Mouse (Mus musculus) intestine, postnatal 0 days (tissue): ENCODE results near the gene Tbxa2r. TPM values are rescaled to one million over a fixed set of nuclear protein-coding genes. Genes with fewer than 3 reads are reported as not detected.

Source experiments
- ATAC-seq: fragments of 200-750 bp; cut with Nextera tagmentation; 2 replicates; pipeline ENCODE4 v1.8.0; 2017; ENCODE audit warnings: mild to moderate bottlenecking, moderate TSS enrichment, moderate library complexity
- H3K27ac ChIP-seq: fragments of 300-500 bp; sonication (generic); 2 replicates; pipeline ENCODE4 v1.5.1; 2014; ENCODE audit warnings: mild to moderate bottlenecking, low read depth, low read length, moderate library complexity
- H3K27me3 ChIP-seq: fragments of 300-500 bp; sonication (generic); replicated peaks from 2 replicates; pipeline ENCODE4 v1.6.1; 2014; ENCODE audit warnings: low read length, mixed read lengths; ENCODE audit not compliant: control insufficient read depth, insufficient read depth
- H3K36me3 ChIP-seq: fragments of 300-500 bp; sonication (generic); 2 replicates; pipeline ENCODE4 v1.6.1; 2014; ENCODE audit warnings: mild to moderate bottlenecking, moderate library complexity; ENCODE audit not compliant: control insufficient read depth, insufficient read depth
- H3K4me1 ChIP-seq: fragments of 300-500 bp; sonication (generic); replicated peaks from 2 replicates; pipeline ENCODE4 v1.6.1; 2014; ENCODE audit warnings: antibody characterized with exemption, low read length, mixed read lengths; ENCODE audit not compliant: control insufficient read depth, insufficient read depth
- H3K4me2 ChIP-seq: fragments of 300-500 bp; sonication (generic); replicated peaks from 2 replicates; pipeline ENCODE4 v1.6.1; 2014; ENCODE audit warnings: low read depth, mild to moderate bottlenecking, moderate library complexity
- H3K4me3 ChIP-seq: fragments of 300-500 bp; sonication (generic); 2 replicates; pipeline ENCODE4 v1.5.1; 2014; ENCODE audit warnings: low read depth, low read length
- H3K9ac ChIP-seq: fragments of 300-500 bp; sonication (generic); 2 replicates; pipeline ENCODE4 v1.6.1; 2014; ENCODE audit warnings: mild to moderate bottlenecking, low read depth, low read length
- H3K9me3 ChIP-seq: fragments of 300-500 bp; sonication (generic); 2 replicates; pipeline ENCODE4 v1.6.1; 2016; ENCODE audit warnings: mixed run types; ENCODE audit not compliant: control insufficient read depth
- CTCF ChIP-seq: sonication (generic); IDR thresholded peaks from 2 replicates; pipeline ENCODE4 v1.5.1; 2016; ENCODE audit warnings: low read depth, mild to moderate bottlenecking, control low read depth, antibody characterized with exemption, moderate library complexity
- WGBS: fragments of 180-500 bp; shearing (Covaris S2); extraction: QIAGEN DNeasy Blood & Tissue Kit; methylation state at CpG from one replicate; pipeline ENCODE4 v1.1.7; 2014; 5-methylcytosine and 5-hydroxymethylcytosine counted together
- polyA plus RNA-seq: library from polyadenylated mRNA; unstranded; fragments of >200 nt; fragmentation: Nextera tagmentation; extraction: Ambion mirVana; gene quantifications from 2 replicates; pipeline ENCODE4 v1.2.1, GENCODE M21; 2015

Tbxa2r gene
- polyA plus RNA-seq, 1 experiment from 2014 or later: 9.8 TPM

GRCm38 (mm10) chr10:81309571-81309970 is 19.0 kb upstream of the Tbxa2r start:
- Histone ChIP-seq H3K27me3 (no peaks in the 10 kb centered on the region), H3K4me2 (no peak overlapping the region), H3K9me3 (no peaks in the 10 kb centered on the region), H3K4me3 (no peak overlapping the region), H3K36me3 (peaks cover 85% of the 10 kb centered on the region), H3K27ac (no peak overlapping the region), H3K4me1 (no peaks in the 10 kb centered on the region), H3K9ac (no peak overlapping the region)
- 87% methylated on average over 5 of the region's 5 CpGs for WGBS
- no peak for ATAC-seq
- TF ChIP-seq CTCF: no peak

- no peak overlapping the region for H3K27ac ChIP-seq
- H3K27me3 ChIP-seq: no peaks in the 10 kb centered on the region
- H3K4me2 ChIP-seq: no peak overlapping the region
- no peak for TF ChIP-seq CTCF
- no peaks in the 10 kb centered on the region for H3K9me3 ChIP-seq
- 93% methylated on average over 13 of the region's 13 CpGs for WGBS
- peaks cover 78% of the 10 kb centered on the region for H3K36me3 ChIP-seq
- H3K4me1 ChIP-seq: 0 out of 2 replicates have a peak, but pooled peaks cover 2% of the 10 kb centered on the region
- no peak for ATAC-seq
- H3K9ac ChIP-seq: no peak overlapping the region
- H3K4me3 ChIP-seq: no peak overlapping the region
These were observed 14.9 kb upstream of the Tbxa2r start for GRCm38 (mm10) chr10:81313581-81313980.

GRCm38 (mm10) chr10:81314201-81314600 is 14.3 kb upstream of the Tbxa2r start:
- no peak for ATAC-seq
- H3K36me3 ChIP-seq: peaks cover 72% of the 10 kb centered on the region
- H3K27ac ChIP-seq: no peak overlapping the region
- peaks cover 2% of the 10 kb centered on the region; the same call in 1 of the 2 replicates for H3K4me1 ChIP-seq
- no peak overlapping the region for H3K4me3 ChIP-seq
- H3K9me3 ChIP-seq: no peaks in the 10 kb centered on the region
- TF ChIP-seq CTCF: no peak
- H3K27me3 ChIP-seq: no peaks in the 10 kb centered on the region
- no peak overlapping the region for H3K9ac ChIP-seq
- 74% methylated on average over 7 of the region's 7 CpGs for WGBS
- H3K4me2 ChIP-seq: no peak overlapping the region

GRCm38 (mm10) chr10:81315587-81315986 is 12.9 kb upstream of the Tbxa2r start:
- 93% methylated on average over 16 of the region's 16 CpGs for WGBS
- Histone ChIP-seq H3K4me2 (no peak overlapping the region), H3K9me3 (no peaks in the 10 kb centered on the region), H3K27me3 (no peaks in the 10 kb centered on the region), H3K4me3 (no peak overlapping the region), H3K36me3 (peaks cover 58% of the 10 kb centered on the region), H3K4me1 (peaks cover 2% of the 10 kb centered on the region; the same call in 1 of the 2 replicates), H3K9ac (no peak overlapping the region), H3K27ac (no peak overlapping the region)
- TF ChIP-seq CTCF: no peak
- ATAC-seq: no peak

- no peaks in the 10 kb centered on the region for H3K27me3 ChIP-seq
- H3K36me3 ChIP-seq: peaks cover 49% of the 10 kb centered on the region
- H3K4me3 ChIP-seq: peak overlapping the region; percentile 23; the same call in 1 of the 2 replicates
- peak; percentile 75 for TF ChIP-seq CTCF
- H3K4me1 ChIP-seq: peaks cover 2% of the 10 kb centered on the region; the same call in 1 of the 2 replicates
- H3K9me3 ChIP-seq: no peaks in the 10 kb centered on the region
- H3K9ac ChIP-seq: peak overlapping the region; percentile 48
- ATAC-seq: no peak
- H3K27ac ChIP-seq: peak overlapping the region; percentile 60; the same call in 1 of the 2 replicates
- H3K4me2 ChIP-seq: peak overlapping the region; percentile 72
- 57% methylated on average over 16 of the region's 16 CpGs for WGBS
These were observed 12.0 kb upstream of the Tbxa2r start for GRCm38 (mm10) chr10:81316338-81317060.

GRCm38 (mm10) chr10:81317273-81317672 is 11.3 kb upstream of the Tbxa2r start:
- 14% methylated on average over 18 of the region's 20 CpGs for WGBS
- Histone ChIP-seq H3K4me2 (peak overlapping the region; percentile 72), H3K4me3 (peak overlapping the region; percentile 23), H3K36me3 (peaks cover 43% of the 10 kb centered on the region), H3K4me1 (peaks cover 7% of the 10 kb centered on the region; the same call in 1 of the 2 replicates), H3K9me3 (no peaks in the 10 kb centered on the region), H3K27me3 (no peaks in the 10 kb centered on the region), H3K9ac (peak overlapping the region; percentile 48), H3K27ac (peak overlapping the region; percentile 60; the same call in 1 of the 2 replicates)
- no peak for TF ChIP-seq CTCF
- no peak for ATAC-seq
